Mouse (Mus musculus): ENCODE measurements around the gene Adora3. TPM values are rescaled to one million over a fixed set of nuclear protein-coding genes. Genes with fewer than 3 reads are reported as not detected.
"Not testable (repeated sequence)": the region's sequence is repeated elsewhere in the genome, so short reads cannot be mapped to it uniquely, and the experiment has no call there.

Gene Adora3
- total RNA-seq, 2 experiments from 2014 or later: 1.4 TPM; not detected in 1

DNA sequence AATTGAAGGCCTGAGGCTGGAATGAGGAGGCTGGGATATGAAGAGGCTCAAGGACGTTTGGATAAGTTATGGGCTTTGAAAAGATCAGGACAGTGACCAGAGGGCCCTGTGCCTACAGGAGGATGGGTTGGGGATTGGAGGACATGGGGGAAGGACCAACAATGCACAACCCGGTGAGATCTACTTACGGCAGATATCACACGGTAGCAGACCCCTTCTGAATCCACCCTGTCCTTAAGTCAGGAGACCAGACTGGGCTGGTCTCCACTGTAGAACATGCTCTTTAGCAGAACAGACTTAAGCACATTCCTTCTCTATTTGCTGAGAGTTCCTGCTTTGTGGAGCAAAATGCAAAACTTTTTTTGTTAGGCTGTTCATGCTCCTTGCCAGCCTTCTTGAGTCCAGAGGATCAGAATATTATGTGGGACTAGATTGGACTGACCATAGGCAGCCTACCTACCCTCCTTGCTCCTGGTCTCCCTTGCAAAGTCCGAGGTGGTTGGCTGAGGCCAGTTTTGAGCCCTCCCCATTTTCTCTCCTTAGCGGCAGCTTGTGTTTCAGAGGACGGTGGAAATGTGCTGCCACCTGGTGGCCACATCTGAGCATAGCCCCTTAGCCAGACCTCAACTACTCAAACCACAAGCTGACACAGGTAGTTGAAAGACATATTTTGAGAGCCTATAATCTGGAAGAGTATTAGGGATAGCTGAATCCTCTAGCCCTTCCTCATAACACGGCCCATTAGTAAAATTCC, 28.9 kb downstream of the Adora3 start:
- peak; percentile 57 for ATAC-seq (replicated peaks; ENCODE audit: poor library complexity)

DNA sequence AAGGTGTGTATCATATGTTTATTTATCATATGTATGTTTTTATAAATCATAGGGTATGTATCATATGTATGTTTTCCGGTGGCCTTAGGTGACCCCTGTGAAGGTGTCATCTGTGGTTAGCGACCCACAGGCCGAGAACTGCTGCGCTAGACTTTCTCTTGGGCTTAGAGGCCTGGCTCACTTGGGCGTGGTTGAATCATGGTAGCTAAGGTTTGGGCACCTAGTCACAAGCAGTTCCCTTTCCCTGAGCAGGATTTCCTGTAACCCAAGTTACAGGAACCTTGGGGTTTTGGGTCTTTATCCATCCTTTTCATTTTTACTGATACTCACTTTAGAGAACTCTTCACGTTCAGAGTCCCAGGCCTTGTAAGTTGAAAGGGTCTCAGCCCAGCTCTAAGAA, 29.6 kb downstream of the Adora3 start:
- ATAC-seq (replicated peaks; ENCODE audit: poor library complexity): no peak; the same call in 1 of the 2 replicates

DNA sequence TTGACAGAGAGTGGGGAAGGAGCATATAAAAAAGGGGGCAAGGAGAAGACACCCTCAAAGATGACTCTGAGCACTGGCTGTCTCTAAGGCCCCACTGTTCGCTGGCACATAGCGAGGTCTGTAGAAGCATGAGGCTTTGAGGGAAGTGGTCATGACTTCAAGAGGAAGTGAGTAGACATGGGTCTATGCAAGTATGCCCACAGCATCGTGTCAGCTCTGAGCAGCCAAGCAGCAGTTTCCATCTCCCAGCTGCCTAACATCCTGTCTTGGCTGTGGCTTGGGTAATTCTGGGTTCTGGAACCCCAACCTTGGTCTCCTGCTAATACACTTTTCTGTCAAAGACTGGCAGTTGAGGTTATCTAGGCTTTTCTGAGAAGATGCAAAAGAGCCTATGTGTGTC, 30.1 kb downstream of the Adora3 start:
- peak; percentile 66 for ATAC-seq (replicated peaks; ENCODE audit: poor library complexity)

DNA sequence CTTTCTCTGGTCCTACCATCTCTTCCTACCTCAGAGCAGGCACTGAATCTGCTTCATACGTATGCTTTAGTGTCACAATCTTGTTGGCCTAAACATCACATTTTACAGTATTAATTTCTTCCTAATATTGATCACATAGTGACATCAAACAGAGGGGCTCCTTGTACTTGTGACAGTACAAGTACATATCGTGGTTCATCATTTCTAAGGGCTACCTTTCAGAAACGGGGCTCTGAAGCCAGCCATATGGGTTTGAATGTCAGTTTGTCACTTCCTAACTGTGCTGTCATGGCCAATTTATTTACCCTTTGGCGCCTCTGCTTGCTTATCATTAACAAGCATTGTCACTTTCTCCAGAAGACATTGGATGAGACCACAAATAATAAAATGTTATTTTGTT, 30.8 kb downstream of the Adora3 start:
- ATAC-seq (replicated peaks; ENCODE audit: poor library complexity): no peak

DNA sequence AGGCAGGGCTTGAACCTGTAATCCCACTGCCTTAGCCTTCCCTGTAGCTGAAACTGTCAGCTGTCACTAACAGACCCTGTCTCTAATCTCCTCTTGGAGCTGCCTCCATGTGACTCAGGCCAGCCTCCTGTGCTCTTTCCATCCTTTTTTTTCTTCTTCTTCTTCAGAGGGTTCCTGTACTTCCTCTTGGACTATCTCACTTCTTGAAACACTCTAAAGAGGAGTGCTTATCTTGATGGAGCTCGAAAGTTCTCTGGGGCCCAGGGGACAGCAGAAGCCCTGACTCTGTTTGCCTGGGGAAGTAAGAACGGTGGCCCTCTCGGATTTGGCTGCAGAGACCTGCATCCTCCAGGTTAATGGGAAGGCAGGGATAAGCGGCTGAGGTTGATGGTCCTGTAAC, 33.6 kb downstream of the Adora3 start:
- ATAC-seq (replicated peaks; ENCODE audit: poor library complexity): peak; percentile 19; the same call in 1 of the 2 replicates

DNA sequence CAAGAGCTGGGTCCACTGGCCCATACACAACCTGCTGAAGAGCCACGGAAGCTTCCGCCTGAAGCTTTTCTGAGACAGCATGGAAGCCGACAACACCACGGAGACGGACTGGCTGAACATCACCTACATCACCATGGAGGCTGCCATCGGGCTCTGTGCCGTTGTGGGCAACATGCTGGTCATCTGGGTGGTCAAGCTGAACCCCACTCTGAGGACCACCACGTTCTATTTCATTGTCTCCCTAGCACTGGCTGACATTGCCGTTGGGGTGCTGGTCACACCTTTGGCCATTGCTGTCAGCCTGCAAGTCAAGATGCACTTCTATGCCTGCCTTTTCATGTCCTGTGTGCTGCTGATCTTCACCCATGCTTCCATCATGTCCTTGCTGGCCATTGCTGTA, 34.1 kb downstream of the Adora3 start:
- ATAC-seq (replicated peaks; ENCODE audit: poor library complexity): no peak

DNA sequence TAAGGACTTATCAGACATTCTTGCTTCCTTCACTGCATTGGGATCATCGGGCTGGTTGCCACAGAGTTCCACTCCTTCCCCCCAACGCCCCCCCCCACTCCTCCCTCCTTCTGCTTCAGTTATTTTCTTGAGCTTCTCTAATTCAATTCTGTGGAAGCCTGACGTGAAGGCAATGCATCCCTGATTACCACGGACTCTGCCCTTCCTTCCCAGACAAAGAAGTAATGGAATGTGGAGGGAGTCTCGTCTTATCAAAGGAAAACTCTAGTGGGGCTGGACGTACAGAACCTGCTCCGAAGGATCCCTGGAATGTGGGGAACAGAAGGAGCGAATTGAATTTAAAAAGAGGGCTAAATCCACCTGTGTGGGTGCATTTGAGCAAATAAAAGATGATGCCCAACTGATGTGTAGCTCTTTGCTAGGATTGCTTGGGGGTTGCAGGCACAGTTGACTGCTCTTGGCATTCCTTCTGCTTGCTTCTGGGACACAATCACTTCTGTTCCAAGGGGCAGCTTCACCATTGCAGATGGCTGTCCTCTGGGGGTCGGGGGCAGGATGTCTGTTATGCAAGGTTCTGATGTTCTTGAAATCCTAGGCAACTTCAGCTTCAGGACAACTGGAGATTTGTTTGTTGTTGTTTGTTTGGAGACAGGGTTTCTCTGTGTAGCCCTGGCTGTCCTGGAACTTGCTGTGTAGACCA, 37.4 kb downstream of the Adora3 start:
- no peak for ATAC-seq (replicated peaks; ENCODE audit: poor library complexity)

DNA sequence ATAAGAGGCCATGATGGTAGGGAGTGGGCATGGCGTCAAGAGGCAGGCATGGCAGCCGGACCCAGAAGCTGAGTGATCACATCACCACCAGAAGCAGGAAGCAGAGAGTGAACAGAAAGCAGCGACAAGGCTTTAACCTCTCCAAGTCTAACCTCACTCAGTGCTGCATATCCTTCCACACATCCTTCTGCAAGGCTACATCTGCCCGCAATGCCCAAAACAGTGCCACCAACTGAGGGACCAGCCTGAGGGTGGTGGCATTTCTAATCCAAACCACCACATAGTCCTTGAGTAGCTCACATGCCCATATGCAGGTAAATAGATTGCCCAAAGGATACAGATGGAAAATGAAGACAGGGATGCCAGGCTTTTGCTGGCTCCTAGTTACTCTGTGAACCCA, 38.3 kb downstream of the Adora3 start:
- no peak for ATAC-seq (replicated peaks; ENCODE audit: poor library complexity)

DNA sequence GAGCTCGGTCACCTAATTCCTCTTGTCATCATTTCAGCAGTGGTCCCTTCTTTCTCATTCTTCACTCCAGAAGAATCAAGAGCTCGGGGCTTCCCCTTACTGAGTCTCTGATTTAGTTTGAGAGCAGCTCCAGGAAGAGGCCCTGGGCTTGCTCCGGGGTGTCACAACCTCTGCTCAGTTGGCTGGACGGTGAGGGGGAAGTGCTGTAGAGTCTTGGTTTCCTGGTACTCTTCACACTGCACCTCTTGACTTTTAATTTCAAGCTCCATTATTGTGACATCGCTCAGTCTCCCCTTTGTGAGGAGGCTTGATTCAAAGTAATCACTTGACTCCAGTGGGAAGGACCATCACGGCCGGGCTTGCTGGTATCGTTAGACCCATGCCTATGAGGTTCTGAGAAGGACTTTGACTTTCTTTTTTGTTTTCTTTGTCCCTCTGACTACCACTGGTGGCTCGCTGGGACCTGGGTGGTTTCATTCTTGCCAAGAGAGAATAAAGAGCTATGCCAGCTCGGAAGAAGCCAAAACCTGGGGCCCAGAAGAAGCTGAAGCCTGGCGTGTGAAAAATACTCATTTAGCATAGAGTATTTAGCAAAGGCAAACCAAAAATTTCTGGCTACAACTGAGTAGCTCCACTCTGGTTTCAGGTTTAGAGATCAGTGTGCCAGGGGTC, 40.0 kb downstream of the Adora3 start:
- ATAC-seq (replicated peaks; ENCODE audit: poor library complexity): peak; percentile 74

DNA sequence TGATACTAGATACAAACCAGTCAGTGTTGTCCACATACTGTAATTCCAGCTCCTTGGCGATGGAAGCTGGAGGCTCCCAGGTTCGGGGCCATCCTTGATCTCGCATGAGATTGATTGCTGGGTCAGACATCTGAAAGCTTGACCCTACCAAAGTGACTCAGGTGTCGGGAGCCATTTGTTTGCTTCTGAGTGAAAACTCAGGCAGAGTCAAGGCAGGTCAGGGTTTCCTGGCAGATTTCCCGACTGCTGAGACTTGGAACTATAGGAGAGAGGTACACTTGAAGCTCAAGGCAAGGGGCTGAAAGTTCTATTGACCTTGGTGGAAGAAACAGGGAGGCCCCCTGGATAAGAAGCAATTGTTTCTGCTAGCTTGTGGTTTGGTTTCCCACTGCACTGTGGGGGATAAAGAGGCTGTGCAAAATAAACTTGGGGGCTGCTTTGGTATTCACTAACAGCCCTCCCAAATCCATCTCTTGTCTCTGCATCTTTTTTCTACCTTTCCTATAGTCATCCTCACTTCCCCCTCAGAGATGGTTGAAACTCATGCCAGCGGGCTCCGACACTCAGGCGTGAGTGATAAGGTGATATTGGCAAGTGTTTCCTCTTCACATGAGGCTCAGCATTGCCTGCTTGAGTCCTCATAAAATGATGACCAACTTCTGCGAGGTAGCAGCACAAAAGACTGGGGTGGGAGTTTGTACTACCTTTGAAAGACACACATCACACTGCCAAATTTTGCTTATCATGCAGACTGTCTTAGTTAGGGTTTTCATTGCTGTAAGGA, 41.6 kb downstream of the Adora3 start:
- no peak for ATAC-seq (replicated peaks; ENCODE audit: poor library complexity)

DNA sequence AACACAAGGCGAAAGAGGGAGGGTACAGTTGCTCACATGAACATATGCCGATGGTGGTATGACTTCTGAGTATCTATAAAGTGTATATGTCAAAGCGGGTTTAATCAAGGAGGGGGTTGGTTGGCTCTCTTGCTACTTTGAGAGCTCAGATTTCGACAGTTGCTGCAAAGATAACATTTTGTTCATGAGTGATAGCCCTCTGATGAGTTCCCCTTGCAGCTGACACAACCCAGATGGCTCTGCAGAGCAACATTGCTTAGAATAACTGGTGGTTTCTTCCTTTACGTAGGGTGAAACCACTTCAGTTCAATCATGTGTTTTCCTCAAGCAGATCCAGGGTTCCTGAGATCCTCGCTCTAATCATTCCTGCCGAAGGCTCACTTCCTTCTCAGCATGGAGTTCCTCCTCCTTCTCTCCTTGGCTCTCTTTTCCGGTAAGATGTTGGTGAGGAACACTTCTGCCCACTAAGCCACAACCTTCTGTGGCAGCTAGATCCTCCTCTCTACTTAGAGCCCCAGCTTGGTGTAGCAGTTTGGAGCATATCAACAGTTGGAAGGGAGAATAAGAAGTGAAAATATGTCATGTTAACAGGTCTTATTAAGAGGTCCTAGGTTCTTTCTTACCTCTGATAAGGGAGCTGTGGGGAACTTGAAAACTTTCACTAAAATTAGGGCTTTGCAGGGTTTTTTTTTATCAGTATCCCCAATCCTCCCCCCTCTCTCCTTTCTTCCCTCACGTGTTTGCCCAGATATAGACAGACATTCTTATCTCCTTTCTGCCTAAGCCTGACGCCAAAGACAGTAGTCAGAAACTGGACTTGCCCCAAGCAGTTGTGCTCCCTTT, 43.4 kb downstream of the Adora3 start:
- ATAC-seq (replicated peaks; ENCODE audit: poor library complexity): peak; percentile 46

DNA sequence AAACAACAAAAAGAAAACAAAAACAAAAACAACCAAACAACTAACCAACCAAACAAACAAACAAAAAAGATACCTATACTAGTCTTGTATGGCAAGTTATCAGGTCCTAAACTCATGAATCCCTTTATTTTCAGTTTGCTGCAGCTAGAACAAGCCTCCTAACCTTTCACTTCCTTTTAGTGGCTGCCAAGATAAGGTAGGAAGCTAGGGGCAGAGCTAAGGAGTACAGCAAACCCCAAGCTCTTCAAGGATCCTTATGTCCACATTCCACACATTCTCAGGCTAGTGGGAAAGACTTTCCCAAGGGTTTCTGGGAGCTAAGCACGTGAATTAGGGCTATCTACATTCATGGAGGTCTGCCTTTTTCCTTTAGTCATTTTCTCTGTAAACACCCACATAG, 44.6 kb downstream of the Adora3 start:
- no peak for ATAC-seq (replicated peaks; ENCODE audit: poor library complexity)

DNA sequence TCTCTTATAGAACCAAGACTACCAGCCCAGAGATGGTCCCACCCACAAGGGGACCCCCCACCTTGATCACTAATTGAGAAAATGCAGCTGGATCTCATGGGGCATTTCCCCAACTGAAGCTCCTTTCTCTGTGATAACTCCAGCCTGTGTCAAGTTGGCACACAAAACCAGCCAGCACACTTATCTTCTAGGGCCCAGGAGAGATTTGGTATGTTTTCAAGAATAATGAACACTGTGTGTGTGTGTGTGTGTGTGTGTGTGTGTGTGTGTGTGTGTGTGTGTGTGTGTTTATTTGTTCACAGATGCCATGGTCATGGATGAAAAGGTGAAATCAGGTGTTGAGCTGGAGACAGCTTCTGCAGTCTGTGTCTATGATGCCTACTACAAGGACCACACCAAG, 45.8 kb downstream of the Adora3 start:
- not testable (repeated sequence) for ATAC-seq (replicated peaks; ENCODE audit: poor library complexity)

DNA sequence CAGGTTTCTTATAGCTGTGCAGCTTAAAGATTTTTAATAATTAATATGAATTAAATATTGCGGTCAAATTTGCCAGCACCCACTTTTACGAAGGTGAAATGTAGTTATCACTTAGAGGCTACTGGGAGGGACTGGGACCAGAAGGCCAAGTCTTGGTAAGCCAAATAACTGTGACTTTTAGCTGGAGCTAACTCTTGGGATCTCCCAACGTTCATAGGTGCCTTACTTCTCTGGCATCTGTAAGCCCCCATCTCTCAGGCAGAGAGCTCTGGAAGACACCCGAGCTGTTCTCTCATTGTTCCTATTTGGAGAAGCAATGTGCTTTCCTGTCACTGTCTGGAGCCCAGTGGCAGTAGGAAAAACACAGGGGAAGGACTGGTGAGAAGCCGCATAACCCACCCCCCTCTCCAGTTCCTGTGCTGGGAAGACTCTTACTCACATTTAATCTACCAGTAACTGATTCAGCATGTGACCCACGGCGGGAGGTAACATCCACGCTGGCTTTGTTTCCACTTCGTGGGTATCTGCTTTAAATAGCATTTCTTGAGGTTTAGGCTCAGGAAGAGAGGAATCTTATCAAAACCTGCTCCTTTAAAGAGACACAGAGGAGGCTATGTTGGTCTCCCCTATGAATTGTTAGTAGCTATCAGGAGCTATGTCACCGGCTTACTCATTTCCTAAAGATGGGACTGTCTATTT, 47.1 kb downstream of the Adora3 start:
- ATAC-seq (replicated peaks; ENCODE audit: poor library complexity): 0 out of 2 replicates have a peak, but pooled peaks have one; percentile 8

DNA sequence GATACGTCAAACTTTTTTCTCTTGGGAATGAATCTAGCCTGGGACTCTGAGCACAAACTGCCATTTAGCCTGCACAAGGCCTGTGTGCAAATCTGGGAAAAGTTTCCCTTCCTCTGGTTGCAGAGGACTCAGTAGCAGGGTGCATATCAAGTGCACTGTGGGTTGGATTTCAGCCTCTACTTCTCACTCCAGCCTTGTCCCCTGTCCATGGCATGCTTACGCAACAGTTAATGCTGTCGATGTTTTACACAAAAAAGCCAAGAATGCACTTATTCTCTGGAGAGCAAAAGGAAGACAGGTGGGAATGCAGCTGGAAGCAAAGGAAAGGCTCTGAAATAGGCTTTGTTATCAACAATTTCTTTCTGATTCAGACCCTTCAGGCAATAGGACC, 47.7 kb downstream of the Adora3 start:
- no peak for ATAC-seq (replicated peaks; ENCODE audit: poor library complexity)

DNA sequence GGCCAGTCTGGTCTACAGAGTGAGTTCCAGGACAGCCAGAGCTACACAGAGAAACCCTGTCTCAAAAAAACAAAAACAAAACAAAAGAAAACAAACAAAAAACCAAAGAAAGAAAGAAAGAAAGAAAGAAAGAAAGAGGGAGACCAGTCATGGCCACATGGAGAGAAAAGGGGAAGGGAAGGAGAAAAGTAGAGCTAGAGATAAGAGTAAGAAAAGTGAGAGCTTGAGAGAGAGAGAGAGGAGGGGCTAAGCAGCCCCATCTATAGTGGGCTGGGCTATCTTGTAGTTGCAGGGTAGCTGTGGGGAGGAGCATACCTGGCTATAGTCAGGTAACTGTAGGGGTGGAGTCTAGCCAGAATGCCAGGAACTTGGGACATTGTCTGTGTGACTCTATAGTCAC, 50.1 kb downstream of the Adora3 start:
- not testable (repeated sequence) for ATAC-seq (replicated peaks; ENCODE audit: poor library complexity)

DNA sequence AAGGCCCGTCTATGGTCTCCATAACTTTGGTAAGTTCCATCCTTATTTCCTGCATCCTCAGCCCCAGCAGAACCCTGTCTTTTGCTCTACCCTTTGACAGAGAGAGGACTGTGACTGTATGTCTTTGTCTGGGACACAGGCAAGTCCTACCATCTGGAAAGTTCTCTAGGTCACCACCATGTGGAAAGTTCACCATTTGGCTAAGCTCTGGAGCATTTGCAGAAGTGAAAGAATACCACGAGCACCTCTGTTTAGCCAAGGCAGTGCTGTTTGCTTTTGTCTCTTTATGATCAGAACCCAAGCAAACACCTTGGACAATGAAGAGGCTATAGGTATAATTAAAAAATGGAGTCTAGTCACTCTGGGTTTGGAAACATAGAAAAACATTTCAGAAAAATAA, 51.3 kb downstream of the Adora3 start:
- ATAC-seq (replicated peaks; ENCODE audit: poor library complexity): peak; percentile 26; the same call in 1 of the 2 replicates

DNA sequence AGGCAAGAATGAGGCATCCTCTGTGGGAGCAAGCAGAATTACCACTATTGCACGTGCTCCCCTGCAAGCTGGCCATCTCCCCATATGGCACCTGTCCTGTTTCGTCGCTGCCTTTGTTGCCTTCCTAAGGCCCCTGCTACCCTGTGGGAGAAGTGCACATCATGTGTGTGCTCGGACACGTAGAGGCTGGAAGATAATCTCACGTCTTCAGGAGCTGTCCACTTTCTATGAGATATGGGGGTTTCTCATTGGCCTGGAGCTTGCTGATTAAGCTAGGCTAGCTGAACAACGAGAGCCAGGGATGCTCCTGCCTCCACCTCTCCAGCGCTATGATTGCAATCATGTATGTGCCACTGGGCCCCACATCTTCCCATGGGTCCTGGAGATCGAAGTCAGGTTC, 54.0 kb downstream of the Adora3 start:
- ATAC-seq (replicated peaks; ENCODE audit: poor library complexity): no peak

DNA sequence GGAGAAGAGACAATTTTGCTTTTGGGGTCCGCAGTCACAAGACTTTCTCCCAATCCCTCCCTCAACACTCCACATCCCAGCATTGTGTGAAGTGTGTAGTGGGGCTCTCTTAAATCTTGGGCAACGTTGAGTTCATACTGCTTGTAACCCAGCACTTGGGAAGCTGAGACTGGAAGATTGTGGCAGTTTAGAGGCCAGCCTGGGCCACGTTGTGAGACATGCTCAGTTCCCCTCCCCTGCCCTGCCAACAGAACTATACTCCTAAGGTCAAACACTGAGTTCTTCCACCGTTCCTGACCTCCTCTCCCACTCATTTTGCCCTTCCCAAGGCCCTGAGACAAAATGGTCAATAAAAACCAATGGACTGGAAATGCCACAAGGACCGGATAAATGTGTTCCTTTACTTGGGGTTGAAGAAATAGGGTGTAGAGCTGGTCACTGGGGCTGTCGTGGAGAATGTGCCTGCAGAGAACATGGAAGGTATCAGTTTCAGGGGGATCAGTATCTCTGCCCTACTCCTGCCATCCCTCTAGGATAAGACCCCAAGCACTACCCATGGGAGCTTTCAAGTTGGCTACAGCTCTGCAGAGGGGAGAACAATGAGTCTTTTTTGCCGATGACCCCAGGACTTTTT, 57.0 kb downstream of the Adora3 start:
- no peak for ATAC-seq (replicated peaks; ENCODE audit: poor library complexity)
